Mouse (Mus musculus) mouse trophoblast stem cell (cell line): ENCODE results near the gene Arap1.

Experiments used
- in situ Hi-C, 2 experiments: fragments of 300-500 bp; cut with MseI, MboI; formaldehyde crosslinking; loops; 2 replicates in 1 of 2; 3 replicates in 1 of 2; pipeline ENCODE4 v1.15.1; 2025

The Arap1 gene

DNA sequence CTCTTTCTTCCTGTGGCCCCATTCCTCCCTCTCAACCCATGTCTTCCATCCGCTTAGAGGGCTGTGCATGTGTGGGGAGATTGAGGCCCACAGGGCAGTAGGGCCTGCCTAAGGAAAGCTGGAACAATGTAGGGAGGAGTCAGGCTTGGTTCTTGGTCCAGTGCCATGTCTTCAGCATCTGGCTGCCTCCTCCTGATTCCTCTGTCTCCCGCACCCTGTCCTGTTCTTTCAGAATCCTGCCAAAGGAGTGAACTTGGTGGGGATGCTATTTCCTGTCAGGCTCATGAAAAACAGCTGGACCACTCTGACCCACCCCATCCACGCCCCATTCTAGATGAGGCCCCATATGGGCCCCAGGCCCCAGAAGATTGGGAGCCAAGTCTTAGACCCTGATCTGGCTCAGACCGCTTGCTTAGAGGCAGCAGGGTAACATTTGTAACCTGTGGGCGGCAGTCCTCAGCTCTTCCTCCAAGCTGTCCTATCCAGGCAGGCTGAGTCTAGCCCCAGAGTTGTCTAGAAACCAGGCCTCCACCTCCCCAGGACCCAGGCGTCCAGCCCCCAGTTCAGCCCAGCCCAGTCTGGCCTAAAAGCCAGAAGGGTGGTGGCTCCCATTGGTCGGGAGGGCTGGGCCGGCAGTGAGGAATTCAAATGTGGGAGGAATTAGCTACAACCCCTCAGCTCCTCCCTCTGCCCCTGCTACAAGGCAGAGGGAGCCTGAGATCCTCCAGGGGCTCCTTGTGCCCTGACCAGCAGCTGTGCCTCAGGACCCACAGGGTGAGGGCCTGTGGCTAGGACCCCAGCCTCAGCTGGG, 46.0 kb downstream of the Arap1 start:
- in situ Hi-C loops = no loop called here

DNA sequence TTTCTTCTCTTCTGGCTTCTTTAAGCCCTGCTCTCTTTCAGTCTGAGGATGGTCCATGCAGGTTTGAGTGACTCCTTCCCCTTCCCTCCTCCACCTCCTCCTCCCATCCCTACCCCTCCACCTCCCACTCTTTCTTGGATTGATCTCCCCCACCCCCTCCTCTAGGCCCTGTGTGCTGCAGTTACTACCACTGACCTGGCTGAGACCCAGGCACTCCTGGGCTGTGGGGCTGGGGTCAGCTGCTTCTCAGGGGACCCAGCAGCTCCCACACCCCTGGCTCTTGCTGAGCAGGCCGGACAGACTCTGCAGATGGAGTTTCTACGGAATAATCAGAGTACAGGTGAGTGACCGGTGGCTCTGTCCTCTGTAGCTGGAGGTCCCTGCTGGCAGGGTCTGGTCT, 46.7 kb downstream of the Arap1 start:
- in situ Hi-C loops = no loop called here

DNA sequence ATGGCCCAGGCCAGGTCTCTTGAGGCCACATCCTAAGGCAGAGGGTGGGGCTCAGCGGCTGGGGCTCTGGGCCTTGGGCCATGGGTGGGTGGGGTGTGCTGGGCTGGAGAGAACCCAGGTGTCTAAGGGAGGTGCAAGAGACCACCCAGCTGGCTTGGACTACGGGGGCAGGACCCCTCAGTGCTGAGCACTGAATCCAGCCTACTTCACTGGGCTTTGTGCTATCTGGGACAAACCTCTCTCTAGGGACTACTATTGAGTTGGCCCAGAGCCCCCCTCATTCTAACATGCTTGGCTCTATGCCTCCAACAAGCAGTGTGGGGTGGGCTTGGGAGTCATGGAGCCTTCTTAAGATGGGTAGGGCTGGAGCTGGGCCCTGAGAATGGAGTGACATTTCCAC, 47.6 kb downstream of the Arap1 start:
- in situ Hi-C loops = no loop called here

DNA sequence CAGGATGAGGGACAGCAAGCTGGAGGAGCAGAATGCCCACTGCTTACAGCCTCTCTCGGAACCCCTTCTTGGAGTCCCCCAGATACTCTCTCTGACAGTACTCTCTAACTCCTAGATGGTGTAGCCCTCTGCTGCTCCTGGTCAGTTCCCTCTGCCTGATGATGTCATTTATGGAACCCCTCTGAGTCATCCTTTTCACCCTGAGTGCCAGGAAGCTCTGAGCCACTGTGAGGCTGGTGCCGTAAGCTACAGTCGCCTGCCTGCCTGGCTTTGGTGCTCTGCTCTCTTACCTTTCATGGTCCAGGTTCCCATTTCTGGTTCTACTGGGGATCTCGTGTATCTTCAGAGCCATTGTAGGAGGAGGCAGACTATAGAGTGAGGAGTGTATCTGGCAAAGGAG, 49.3 kb downstream of the Arap1 start:
- in situ Hi-C loops = no loop called here

GRCm38 (mm10) chr7:101401510-101401909, 53.6 kb downstream of the Arap1 start:
- in situ Hi-C loops = no loop called here

- in situ Hi-C loops = no loop called here
Measured at GRCm38 (mm10) chr7:101403831-101404230, 56.0 kb downstream of the Arap1 start.

DNA sequence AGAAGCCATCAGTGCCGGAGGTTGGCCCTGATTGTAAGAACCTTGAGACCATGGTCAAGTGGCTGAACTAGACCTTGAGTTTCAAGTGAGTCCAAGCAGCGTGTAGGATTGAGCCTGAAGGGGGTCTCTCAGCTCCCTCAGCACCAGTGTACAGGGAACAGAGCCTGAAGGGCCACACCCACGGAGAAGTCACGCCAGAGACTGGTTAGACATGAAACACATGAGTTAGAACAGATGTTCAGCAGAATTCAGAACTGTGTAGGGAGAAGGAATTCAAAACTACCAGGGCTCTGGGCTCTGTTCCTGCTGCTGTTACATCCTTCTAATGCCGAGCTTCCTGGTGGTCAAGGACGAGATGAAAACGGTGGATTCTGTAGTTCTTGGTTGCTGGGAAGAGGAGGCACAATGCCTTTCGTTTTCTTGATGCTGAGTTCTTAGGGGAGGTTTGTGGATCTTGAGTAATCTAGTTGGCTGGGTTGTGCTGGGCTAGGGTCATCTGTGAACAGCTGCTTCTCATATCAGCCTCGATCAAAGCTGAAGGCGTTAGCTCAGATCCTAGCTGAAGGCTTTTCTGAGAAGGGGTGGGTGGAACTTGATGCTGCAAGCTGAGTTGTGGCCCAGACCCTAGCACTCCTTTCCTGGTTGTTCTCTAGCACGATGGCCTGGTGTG, 62.5 kb downstream of the Arap1 start, which contains the start of gene Gm45837:
Gene Gm45837 (plus strand): TSS at position 620 of the 670 bp plus-strand sequence.
- in situ Hi-C loops = no loop called here

DNA sequence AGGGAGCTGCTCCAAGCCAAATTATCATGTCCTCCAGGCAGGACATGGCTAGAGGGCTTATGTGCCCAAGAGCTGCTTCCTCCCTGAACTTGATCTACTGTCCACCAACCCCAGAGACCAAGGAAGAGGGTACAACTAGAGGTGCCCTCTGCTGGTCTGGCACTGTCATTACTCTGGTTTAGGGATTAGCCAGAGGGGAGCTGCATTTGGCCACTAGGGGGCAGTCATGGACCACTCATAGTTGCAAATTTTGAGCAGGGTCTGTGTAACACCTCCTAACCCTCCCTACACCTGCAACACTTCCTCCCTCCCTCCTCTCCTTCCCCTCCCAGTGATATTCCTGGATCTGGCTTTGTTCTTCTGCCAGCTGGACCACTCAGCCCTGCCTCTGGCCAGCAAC, 64.9 kb downstream of the Arap1 start:
- in situ Hi-C loops = no loop called here

GRCm38 (mm10) chr7:101414209-101414608, 66.3 kb downstream of the Arap1 start:
- in situ Hi-C loops = no loop called here

- in situ Hi-C loops = no loop called here
Measured at GRCm38 (mm10) chr7:101414661-101415511, 67.0 kb downstream of the Arap1 start.

GRCm38 (mm10) chr7:101415512-101416100, 67.7 kb downstream of the Arap1 start:
- in situ Hi-C loops = no loop called here

GRCm38 (mm10) chr7:101416391-101416790, 68.5 kb downstream of the Arap1 start:
- in situ Hi-C loops = no loop called here

GRCm38 (mm10) chr7:101419013-101419770, 71.3 kb downstream of the Arap1 start:
- in situ Hi-C loops = no loop called here

DNA sequence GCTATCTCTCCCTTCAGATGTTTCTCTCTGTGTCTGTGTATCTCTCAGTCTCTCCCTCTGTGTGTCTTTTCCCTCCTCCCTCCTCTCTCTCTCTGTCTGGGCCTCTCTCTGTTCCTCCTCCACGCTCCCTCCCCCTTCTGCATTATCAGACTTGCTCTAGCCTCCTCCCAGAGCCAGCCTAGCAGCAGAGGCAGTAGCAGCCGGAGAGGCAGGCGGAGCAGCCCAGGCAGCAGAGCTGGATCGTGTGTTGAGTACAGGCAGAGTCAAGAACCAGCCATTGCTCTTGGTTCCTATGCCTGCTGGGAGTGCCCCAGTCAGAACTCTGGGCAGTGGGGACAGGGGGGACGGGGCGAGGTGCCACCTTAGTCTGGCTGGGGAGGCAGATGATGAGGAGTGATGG, 73.7 kb downstream of the Arap1 start, which contains the start of gene Pde2a:
Gene Pde2a (plus strand): TSS at position 163 of the 400 bp plus-strand sequence.
- in situ Hi-C loops = no loop called here

DNA sequence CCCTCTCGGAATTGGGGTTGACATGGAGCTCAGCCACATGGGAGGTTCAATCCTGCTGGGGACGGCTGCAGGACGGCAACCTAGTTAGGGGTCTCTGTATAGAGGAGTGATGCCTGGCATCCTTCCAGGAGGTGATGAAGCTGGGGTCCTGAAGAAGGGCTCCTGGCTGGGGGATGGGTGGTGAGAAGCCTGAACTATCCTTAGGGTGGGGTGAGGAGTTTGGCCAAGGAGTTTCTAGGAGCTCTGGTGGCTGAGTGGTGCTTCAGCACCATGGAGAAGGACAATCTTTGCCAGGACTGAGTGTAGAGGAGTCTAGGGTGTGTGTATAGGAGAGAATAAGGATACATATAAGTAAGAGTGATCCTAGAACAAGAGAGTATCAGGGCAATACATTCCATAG, 74.2 kb downstream of the Arap1 start:
- in situ Hi-C loops = no loop called here

- in situ Hi-C loops = no loop called here
Measured at GRCm38 (mm10) chr7:101422646-101423045, 74.8 kb downstream of the Arap1 start.

- in situ Hi-C loops = no loop called here
Measured at GRCm38 (mm10) chr7:101423970-101424369, 76.1 kb downstream of the Arap1 start.

DNA sequence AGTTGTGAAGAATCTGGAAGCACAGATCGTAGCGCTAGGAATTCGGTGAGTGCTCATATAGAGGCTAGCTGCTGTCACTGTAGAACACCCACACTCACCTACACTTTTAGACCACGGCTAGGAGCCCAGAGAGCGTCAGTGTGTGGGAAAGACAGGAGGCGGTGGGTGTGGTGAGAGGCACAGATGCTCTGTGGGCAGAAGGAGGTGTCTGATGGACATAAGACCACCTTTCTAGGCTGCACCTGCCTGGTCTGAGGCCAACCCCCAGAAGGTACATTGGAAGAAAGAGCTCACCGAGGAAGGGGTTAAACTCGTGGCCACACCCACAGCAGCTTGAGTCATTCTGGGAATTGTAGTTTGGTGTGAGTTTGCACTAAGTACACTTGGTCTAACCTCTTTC, 78.8 kb downstream of the Arap1 start:
- in situ Hi-C loops = loop anchor here (25.0 kb wide), 2 partner anchors 111 to 211 kb away; no protein-coding TSS in a partner anchor

DNA sequence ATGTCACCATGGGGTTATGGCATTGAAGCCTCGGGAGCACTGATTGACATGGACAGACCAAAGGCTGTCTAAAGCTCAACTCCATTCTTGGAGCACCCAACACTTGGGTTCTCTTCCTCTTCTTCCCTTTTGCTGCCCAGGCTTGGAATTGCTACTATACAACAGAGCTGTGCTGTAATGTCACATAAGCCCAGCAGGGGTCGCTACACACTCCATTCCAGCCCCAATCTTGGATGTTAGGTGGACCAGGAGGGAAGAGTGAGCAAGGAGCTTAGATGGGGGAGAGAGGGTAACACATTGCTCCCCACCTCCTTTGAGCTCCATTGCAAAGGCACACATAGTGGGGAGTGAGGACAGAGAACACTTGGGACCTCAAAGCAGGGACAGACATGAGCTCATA, 79.9 kb downstream of the Arap1 start:
- in situ Hi-C loops = loop anchor here (25.0 kb wide), 2 partner anchors 110 to 210 kb away; no protein-coding TSS in a partner anchor

DNA sequence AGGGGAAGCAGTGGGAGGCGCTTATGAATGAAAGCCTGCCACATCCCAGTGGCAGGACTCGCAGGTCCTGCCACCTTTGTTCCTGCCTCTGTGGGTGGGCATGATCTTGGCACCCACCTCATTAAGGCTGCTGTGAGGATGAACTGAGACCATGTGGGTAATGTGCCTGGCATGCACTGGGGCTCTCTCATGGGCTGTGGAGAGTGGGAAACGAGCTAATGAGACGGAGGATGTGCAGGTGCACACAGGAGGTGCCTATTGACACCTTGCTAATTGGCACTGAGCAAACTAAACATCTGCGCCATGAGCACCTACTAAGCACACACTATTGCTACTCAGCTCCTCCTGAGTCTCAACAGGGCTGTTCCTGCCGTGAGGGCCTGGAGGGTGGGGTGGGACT, 87.2 kb downstream of the Arap1 start:
- in situ Hi-C loops = loop anchor here (25.0 kb wide), 2 partner anchors 102 to 202 kb away; no protein-coding TSS in a partner anchor

- in situ Hi-C loops = loop anchor here (25.0 kb wide), 2 partner anchors 99 to 199 kb away; no protein-coding TSS in a partner anchor
Measured at GRCm38 (mm10) chr7:101437876-101438275, 90.0 kb downstream of the Arap1 start.
